Mouse (Mus musculus): Measurements from ENCODE around the gene Nrde2. TPM values are rescaled to one million over a fixed set of nuclear protein-coding genes. Genes with fewer than 3 reads are reported as not detected.

Gene Nrde2
- total and polyA plus RNA-seq, 3 experiments, result 18.9 to 25.6 (median 23.6) TPM

DNA sequence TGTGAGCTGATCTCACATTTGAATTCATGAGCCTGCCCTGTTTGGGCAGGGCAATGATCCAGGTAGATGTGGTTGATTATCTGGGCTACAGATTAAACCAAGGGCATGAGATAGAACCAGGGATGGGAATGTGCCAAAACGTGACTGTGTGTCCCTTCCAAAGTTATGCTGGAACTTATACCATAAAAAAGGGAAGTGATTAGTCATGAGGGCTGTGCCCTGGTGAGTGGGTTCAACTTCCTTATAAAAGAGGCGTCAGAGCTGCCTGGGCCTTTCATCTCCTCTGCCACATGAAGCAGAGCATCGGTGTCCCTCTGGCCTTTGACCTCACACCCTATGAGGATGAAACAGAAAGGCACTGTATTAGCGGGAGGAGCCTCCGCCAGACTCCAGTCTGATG lies 24.5 kb upstream of the Nrde2 start:
- Histone ChIP-seq H3K79me2 (replicated peaks; ENCODE audit: control insufficient read depth, extremely low read depth, insufficient read depth, poor library complexity, severe bottlenecking) (no peaks in the 10 kb centered on the region), H3K4me3 (replicated peaks in 1 of 3; ENCODE audit: low read depth in 2 of 3, low read length in 2 of 3, poor library complexity in 1 of 3) (no peak overlapping the region), H3K36me3 (replicated peaks in 1 of 2; ENCODE audit: control insufficient read depth in 1 of 2, insufficient read depth in 1 of 2, low read length in 1 of 2) (no peaks in the 10 kb centered on the region), H3K4me2 (ENCODE audit: insufficient read depth, low read depth, poor library complexity, severe bottlenecking) (no peak overlapping the region), H3K27ac (ENCODE audit: insufficient read depth, low read depth) (no peak overlapping the region), H3K9me3 (replicated peaks; ENCODE audit: low read length) (peaks cover 9% of the 10 kb centered on the region), H3K27me3 (replicated peaks) (no peaks in the 10 kb centered on the region), H3K9ac (ENCODE audit: insufficient read depth, low read depth) (no peak overlapping the region), H3K4me1 (ENCODE audit: control insufficient read depth in 1 of 2, insufficient read depth in 2 of 2) (peaks cover 0 to 26% of the 10 kb centered on the region in 2 experiments; a peak in 2 of 4 replicates)
- DNase-seq (ENCODE audit: extremely low read depth), result peak; percentile 54
- TF ChIP-seq EP300 (IDR thresholded peaks at IDR 0.05; ENCODE audit: low read length) (peak; percentile 54; the same call in 1 of the 2 replicates), POLR2AphosphoS2 (IDR thresholded peaks at IDR 0.05; ENCODE audit: low read depth, low read length) (no peak), SMC3 (IDR thresholded peaks at IDR 0.05; ENCODE audit: low read depth, low read length) (no peak), CHD2 (IDR thresholded peaks at IDR 0.05; ENCODE audit: low read length) (no peak), BHLHE40 (IDR thresholded peaks at IDR 0.05; ENCODE audit: low read depth, low read length) (peak; percentile 77), ZKSCAN1 (IDR thresholded peaks at IDR 0.05; ENCODE audit: borderline replicate concordance, low read depth, low read length) (no peak), USF2 (conservative IDR thresholded peaks at IDR 0.05; ENCODE audit: low read depth, low read length) (no peak), POLR2A (IDR thresholded peaks at IDR 0.05; ENCODE audit: low read depth, low read length) (peak; percentile 35; the same call in 1 of the 2 replicates), UBTF (IDR thresholded peaks at IDR 0.05; ENCODE audit: low read depth, low read length) (no peak), TBP (conservative IDR thresholded peaks at IDR 0.05; ENCODE audit: low read depth, low read length) (0 out of 2 replicates have a peak, but pooled peaks have one; percentile 33)
- dilution Hi-C loops (cut with MboI; ENCODE audit: extremely low pct_ligation_motif_present, extremely low pct_unique_long_range_greater_than_20kb, low sequenced_read_pairs), result no loop called here
- in situ Hi-C loops (cut with MboI; ENCODE audit: low pct_ligation_motif_present, low pct_unique_long_range_greater_than_20kb, low sequenced_read_pairs), result no loop called here

DNA sequence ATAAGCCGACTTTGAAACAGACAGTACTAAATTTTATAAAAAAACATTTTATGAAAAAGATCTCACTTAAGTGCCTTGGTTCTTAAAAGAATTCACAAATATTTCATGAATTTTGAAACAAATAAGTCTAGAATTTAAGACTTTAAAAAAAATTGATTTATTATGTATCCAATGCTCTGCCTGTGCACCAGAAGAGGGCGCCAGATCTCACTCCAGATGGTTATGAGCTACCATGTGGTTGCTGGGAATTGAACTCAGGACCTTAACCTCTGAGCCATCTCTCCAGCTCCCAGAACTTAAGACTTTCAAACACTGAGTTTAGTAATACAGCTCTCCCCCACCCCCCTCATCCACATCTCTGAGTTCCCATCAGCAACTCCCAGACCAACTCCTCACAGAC lies 23.2 kb upstream of the Nrde2 start:
- peaks cover 0 to 26% of the 10 kb centered on the region in 2 experiments; a peak in 2 of 4 replicates for H3K4me1 ChIP-seq (ENCODE audit: control insufficient read depth in 1 of 2, insufficient read depth in 2 of 2)
- in situ Hi-C loops (cut with MboI; ENCODE audit: low pct_ligation_motif_present, low pct_unique_long_range_greater_than_20kb, low sequenced_read_pairs), result no loop called here
- H3K27ac ChIP-seq (ENCODE audit: insufficient read depth, low read depth), result no peak overlapping the region
- no peaks in the 10 kb centered on the region for H3K79me2 ChIP-seq (replicated peaks; ENCODE audit: control insufficient read depth, extremely low read depth, insufficient read depth, poor library complexity, severe bottlenecking)
- H3K4me2 ChIP-seq (ENCODE audit: insufficient read depth, low read depth, poor library complexity, severe bottlenecking), result no peak overlapping the region
- H3K9me3 ChIP-seq (replicated peaks; ENCODE audit: low read length), result peaks cover 9% of the 10 kb centered on the region
- H3K27me3 ChIP-seq (replicated peaks), result no peaks in the 10 kb centered on the region
- TF ChIP-seq CHD1 (IDR thresholded peaks at IDR 0.05; ENCODE audit: low read depth, low read length), result no peak
- peak; percentile 30 to 35 for TF ChIP-seq CTCF (conservative IDR thresholded peaks at IDR 0.05 in 1 of 2, IDR thresholded peaks at IDR 0.05 in 1 of 2; ENCODE audit: low read depth in 2 of 2, low read length in 2 of 2)
- no peak for DNase-seq (ENCODE audit: extremely low read depth)
- no peak overlapping the region for H3K4me3 ChIP-seq (replicated peaks in 1 of 3; ENCODE audit: low read depth in 2 of 3, low read length in 2 of 3, poor library complexity in 1 of 3)
- no peaks in the 10 kb centered on the region for H3K36me3 ChIP-seq (replicated peaks in 1 of 2; ENCODE audit: control insufficient read depth in 1 of 2, insufficient read depth in 1 of 2, low read length in 1 of 2)
- no peak overlapping the region for H3K9ac ChIP-seq (ENCODE audit: insufficient read depth, low read depth)
- dilution Hi-C loops (cut with MboI; ENCODE audit: extremely low pct_ligation_motif_present, extremely low pct_unique_long_range_greater_than_20kb, low sequenced_read_pairs), result no loop called here

GRCm38 (mm10) chr12:100180802-100181201 lies 21.3 kb upstream of the Nrde2 start:
- Histone ChIP-seq H3K4me1 (ENCODE audit: control insufficient read depth in 1 of 2, insufficient read depth in 2 of 2) (peaks cover 0 to 18% of the 10 kb centered on the region in 2 experiments; a peak in 2 of 4 replicates), H3K4me2 (ENCODE audit: insufficient read depth, low read depth, poor library complexity, severe bottlenecking) (no peak overlapping the region), H3K9ac (ENCODE audit: insufficient read depth, low read depth) (no peak overlapping the region), H3K36me3 (replicated peaks in 1 of 2; ENCODE audit: control insufficient read depth in 1 of 2, insufficient read depth in 1 of 2, low read length in 1 of 2) (no peaks in the 10 kb centered on the region), H3K27ac (ENCODE audit: insufficient read depth, low read depth) (no peak overlapping the region), H3K27me3 (replicated peaks) (no peaks in the 10 kb centered on the region), H3K79me2 (replicated peaks; ENCODE audit: control insufficient read depth, extremely low read depth, insufficient read depth, poor library complexity, severe bottlenecking) (no peaks in the 10 kb centered on the region), H3K9me3 (replicated peaks; ENCODE audit: low read length) (peaks cover 9% of the 10 kb centered on the region), H3K4me3 (replicated peaks in 1 of 3; ENCODE audit: low read depth in 2 of 3, low read length in 2 of 3, poor library complexity in 1 of 3) (no peak overlapping the region)
- no peak for DNase-seq (ENCODE audit: extremely low read depth)
- in situ Hi-C loops (cut with MboI; ENCODE audit: low pct_ligation_motif_present, low pct_unique_long_range_greater_than_20kb, low sequenced_read_pairs) (no loop called here), dilution Hi-C loops (cut with MboI; ENCODE audit: extremely low pct_ligation_motif_present, extremely low pct_unique_long_range_greater_than_20kb, low sequenced_read_pairs) (no loop called here)
- no peak for TF ChIP-seq UBTF (IDR thresholded peaks at IDR 0.05; ENCODE audit: low read depth, low read length)
